In genomic region chr9:44772392-44772749, GRCm38 (mm10) we compare ENCODE assay signal across 8 mouse cellular contexts. TPM values are rescaled to one million over a fixed set of nuclear protein-coding genes. Genes with fewer than 3 reads are reported as not detected.
DNase-seq lines count a peak whose midpoint lies in the region; ATAC-seq and TF ChIP-seq lines count a peak whose summit lies in the region.

No protein-coding gene starts in this region.

- no peak overlapping the region; the same call in 1 of the 2 replicates for H3K9ac ChIP-seq in heart, embryonic 15.5 days
- no peak overlapping the region for H3K9ac ChIP-seq in heart, embryonic 11.5 days (ENCODE audit: low read depth, low read length)
- H3K9ac ChIP-seq in liver, embryonic 12.5 days, result peak overlapping the region; percentile 74; the same call in 1 of the 2 replicates

- no peak overlapping the region for H3K4me2 ChIP-seq in heart, embryonic 15.5 days
- no peak overlapping the region for H3K4me2 ChIP-seq in heart, embryonic 11.5 days
- peak overlapping the region; percentile 98 for H3K4me2 ChIP-seq in liver, embryonic 12.5 days

- peak overlapping the region; percentile 57 for H3K27ac ChIP-seq in heart, embryonic 15.5 days
- H3K27ac ChIP-seq in heart, embryonic 11.5 days (ENCODE audit: low read depth, low read length), result no peak overlapping the region
- peak overlapping the region; percentile 63 for H3K27ac ChIP-seq in embryonic fibroblast, embryonic 13.5 days (ENCODE audit: insufficient read depth, low read length)
- H3K27ac ChIP-seq in liver, embryonic 12.5 days, result peak overlapping the region; percentile 67

- no peak for TF ChIP-seq CTCF in embryonic fibroblast, embryonic 13.5 days (IDR thresholded peaks at IDR 0.05; ENCODE audit: borderline replicate concordance, insufficient read depth, low read length)

- H3K27me3 ChIP-seq in heart, embryonic 15.5 days, result no peaks in the 10 kb centered on the region
- no peaks in the 10 kb centered on the region for H3K27me3 ChIP-seq in heart, embryonic 11.5 days (ENCODE audit: control insufficient read depth, insufficient read depth, low read length)
- no peaks in the 10 kb centered on the region for H3K27me3 ChIP-seq in liver, embryonic 12.5 days (replicated peaks)

- no peak for TF ChIP-seq POLR2A in embryonic fibroblast, embryonic 13.5 days (IDR thresholded peaks at IDR 0.05; ENCODE audit: low read depth, low read length)

- H3K4me3 ChIP-seq in heart, embryonic 15.5 days, result no peak overlapping the region
- H3K4me3 ChIP-seq in heart, embryonic 11.5 days (ENCODE audit: low read depth, low read length), result no peak overlapping the region
- H3K4me3 ChIP-seq in embryonic fibroblast, embryonic 13.5 days (ENCODE audit: insufficient read depth, low read length), result no peak overlapping the region
- H3K4me3 ChIP-seq in liver, embryonic 12.5 days, result peak overlapping the region; percentile 79; the same call in 1 of the 2 replicates

- DNase-seq in c-Kit-positive CD71-positive TER-119-positive erythroid progenitor cells, embryonic 14.5 days (ENCODE audit: low spot score), result no peak
- no peak for DNase-seq in adrenal gland, postnatal 10 days
- DNase-seq in natural killer cell, adult 2 months (ENCODE audit: low spot score in 2 of 2), result no peak

- ATAC-seq in heart, embryonic 15.5 days (replicated peaks; ENCODE audit: insufficient number of reproducible peaks, insufficient read depth, low FRiP score, low read depth), result no peak
- no peak for ATAC-seq in heart, embryonic 11.5 days (replicated peaks; ENCODE audit: insufficient number of reproducible peaks, low FRiP score, low TSS enrichment)
- ATAC-seq in CD4-positive, CD25-positive, alpha-beta regulatory T cell, adult 4 months, result peak; percentile 12
- ATAC-seq in liver, embryonic 12.5 days, result no peak

- peaks cover 9% of the 10 kb centered on the region for H3K36me3 ChIP-seq in heart, embryonic 15.5 days
- no peaks in the 10 kb centered on the region; the same call in 1 of the 2 replicates for H3K36me3 ChIP-seq in heart, embryonic 11.5 days (ENCODE audit: control insufficient read depth, insufficient read depth, low read length)
- H3K36me3 ChIP-seq in liver, embryonic 12.5 days, result peaks cover 8% of the 10 kb centered on the region

- 13% methylated on average over 5 of the region's 5 CpGs for WGBS in heart, embryonic 15.5 days
- 17% methylated on average over 5 of the region's 5 CpGs for WGBS in heart, embryonic 11.5 days (ENCODE audit: insufficient replicate concordance)
- 18% methylated on average over 5 of the region's 5 CpGs for whole genome bisulfite sequencing in liver, embryonic 12.5 days (ENCODE audit: insufficient replicate concordance)

- H3K9me3 ChIP-seq in heart, embryonic 15.5 days (replicated peaks), result no peaks in the 10 kb centered on the region
- H3K9me3 ChIP-seq in heart, embryonic 11.5 days (replicated peaks; ENCODE audit: control insufficient read depth, low read length), result no peaks in the 10 kb centered on the region
- no peaks in the 10 kb centered on the region for H3K9me3 ChIP-seq in liver, embryonic 12.5 days (replicated peaks)

- H3K4me1 ChIP-seq in heart, embryonic 15.5 days (replicated peaks), result peaks cover 9% of the 10 kb centered on the region
- H3K4me1 ChIP-seq in heart, embryonic 11.5 days (ENCODE audit: control insufficient read depth, insufficient read depth, low read length), result peaks cover 7% of the 10 kb centered on the region; the same call in 1 of the 2 replicates
- no peaks in the 10 kb centered on the region for H3K4me1 ChIP-seq in embryonic fibroblast, embryonic 13.5 days (ENCODE audit: control insufficient read depth, insufficient read depth, low read length)
- H3K4me1 ChIP-seq in liver, embryonic 12.5 days, result peaks cover 21% of the 10 kb centered on the region

RNA-seq across cellular contexts. Expression of gene Ift46, which starts 4.7 kb away (rescaled TPM):
- polyA plus RNA-seq in heart, embryonic 15.5 days (2015; fragmentation: Nextera tagmentation; extraction: Ambion mirVana), result 54.3 and 66.6 TPM in 2 replicates
- polyA plus RNA-seq in heart, embryonic 11.5 days (2014; fragmentation: Nextera tagmentation; extraction: Ambion mirVana), result 71.4 and 72.5 TPM in 2 replicates
- polyA plus RNA-seq in CD4-positive, CD25-positive, alpha-beta regulatory T cell, adult 4 months (2017; shearing (Covaris generic)), result 10 to 100 TPM; 55.1 to 73.7 TPM
- 128 and 132 TPM in 2 replicates for polyA plus RNA-seq in embryonic fibroblast, embryonic 13.5 days (2011; ENCODE audit: insufficient read length, low read depth, missing spikeins)
- 24.3 and 24.7 TPM in 2 replicates for polyA plus RNA-seq in liver, embryonic 12.5 days (2016; fragmentation: Nextera tagmentation; extraction: Ambion mirVana)
- total RNA-seq in adrenal gland, postnatal 10 days (2021), result 10 to 100 TPM; 73.0 to 87.7 TPM

RNA-seq across cellular contexts. Expression of gene Arcn1, which starts 4.7 kb away (rescaled TPM):
- 106 and 125 TPM in 2 replicates for polyA plus RNA-seq in heart, embryonic 15.5 days (2015; fragmentation: Nextera tagmentation; extraction: Ambion mirVana)
- polyA plus RNA-seq in heart, embryonic 11.5 days (2014; fragmentation: Nextera tagmentation; extraction: Ambion mirVana), result 139 and 168 TPM in 2 replicates
- polyA plus RNA-seq in CD4-positive, CD25-positive, alpha-beta regulatory T cell, adult 4 months (2017; shearing (Covaris generic)), result 10 to 100 TPM; 68.0 to 77.9 TPM
- polyA plus RNA-seq in embryonic fibroblast, embryonic 13.5 days (2011; ENCODE audit: insufficient read length, low read depth, missing spikeins), result 255 and 260 TPM in 2 replicates
- 127 TPM in 2 replicates for polyA plus RNA-seq in liver, embryonic 12.5 days (2016; fragmentation: Nextera tagmentation; extraction: Ambion mirVana)
- 100 to 1,000 TPM; 138 to 150 TPM for total RNA-seq in adrenal gland, postnatal 10 days (2021)

RNA-seq across cellular contexts. Expression of gene Tmem25, which starts 26.7 kb away (rescaled TPM):
- polyA plus RNA-seq in heart, embryonic 15.5 days (2015; fragmentation: Nextera tagmentation; extraction: Ambion mirVana), result 2.1 and 2.8 TPM in 2 replicates
- 0.80 and 0.90 TPM in 2 replicates for polyA plus RNA-seq in heart, embryonic 11.5 days (2014; fragmentation: Nextera tagmentation; extraction: Ambion mirVana)
- polyA plus RNA-seq in CD4-positive, CD25-positive, alpha-beta regulatory T cell, adult 4 months (2017; shearing (Covaris generic)), result not detected
- 0.65 and 0.90 TPM in 2 replicates for polyA plus RNA-seq in embryonic fibroblast, embryonic 13.5 days (2011; ENCODE audit: insufficient read length, low read depth, missing spikeins)
- polyA plus RNA-seq in liver, embryonic 12.5 days (2016; fragmentation: Nextera tagmentation; extraction: Ambion mirVana), result 0.81 and 1.6 TPM in 2 replicates
- 10 to 100 TPM in 1 of 2 experiments, 1 to 10 TPM in 1; 4.3 to 10.4 TPM for total RNA-seq in adrenal gland, postnatal 10 days (2021)

RNA-seq across cellular contexts. Expression of gene Ttc36, which starts 30.5 kb away (rescaled TPM):
- polyA plus RNA-seq in heart, embryonic 15.5 days (2015; fragmentation: Nextera tagmentation; extraction: Ambion mirVana), result 0.30 and 1.1 TPM in 2 replicates
- 0.24 TPM in 1 of 2 replicates, not detected in the other for polyA plus RNA-seq in heart, embryonic 11.5 days (2014; fragmentation: Nextera tagmentation; extraction: Ambion mirVana)
- polyA plus RNA-seq in CD4-positive, CD25-positive, alpha-beta regulatory T cell, adult 4 months (2017; shearing (Covaris generic)), result not detected
- polyA plus RNA-seq in embryonic fibroblast, embryonic 13.5 days (2011; ENCODE audit: insufficient read length, low read depth, missing spikeins), result 0.79 TPM in 1 of 2 replicates, not detected in the other
- 11.6 and 12.3 TPM in 2 replicates for polyA plus RNA-seq in liver, embryonic 12.5 days (2016; fragmentation: Nextera tagmentation; extraction: Ambion mirVana)
- 10 to 100 TPM; 37.0 to 92.7 TPM for total RNA-seq in adrenal gland, postnatal 10 days (2021)

RNA-seq across cellular contexts. Expression of gene Phldb1, which starts 37.4 kb away (rescaled TPM):
- polyA plus RNA-seq in heart, embryonic 15.5 days (2015; fragmentation: Nextera tagmentation; extraction: Ambion mirVana), result 23.7 and 31.3 TPM in 2 replicates
- 23.6 and 24.2 TPM in 2 replicates for polyA plus RNA-seq in heart, embryonic 11.5 days (2014; fragmentation: Nextera tagmentation; extraction: Ambion mirVana)
- under 1 TPM in 1 of 2 experiments, not detected in 1; 0.32 TPM for polyA plus RNA-seq in CD4-positive, CD25-positive, alpha-beta regulatory T cell, adult 4 months (2017; shearing (Covaris generic))
- polyA plus RNA-seq in embryonic fibroblast, embryonic 13.5 days (2011; ENCODE audit: insufficient read length, low read depth, missing spikeins), result 61.2 and 68.8 TPM in 2 replicates
- polyA plus RNA-seq in liver, embryonic 12.5 days (2016; fragmentation: Nextera tagmentation; extraction: Ambion mirVana), result 5.2 and 6.5 TPM in 2 replicates
- total RNA-seq in adrenal gland, postnatal 10 days (2021), result 10 to 100 TPM; 54.5 to 63.9 TPM
